Mouse (Mus musculus) midbrain, embryonic 16.5 days (tissue): ENCODE data around the gene Evx1. TPM values are rescaled to one million over a fixed set of nuclear protein-coding genes. Genes with fewer than 3 reads are reported as not detected.

ENCODE experiments used
- ATAC-seq: fragments of 200-750 bp; cut with Nextera tagmentation; 2 replicates; pipeline ENCODE4 v1.8.0; 2017; ENCODE audit warnings: moderate TSS enrichment
- H3K27ac ChIP-seq: fragments of 300-500 bp; sonication (generic); 2 replicates; pipeline ENCODE4 v1.5.1; 2014; ENCODE audit warnings: mild to moderate bottlenecking, low read length, mixed read lengths
- H3K27me3 ChIP-seq: fragments of 300-500 bp; sonication (generic); 2 replicates; pipeline ENCODE4 v1.6.1; 2014; ENCODE audit warnings: low read depth, low read length, mixed read lengths; ENCODE audit not compliant: control insufficient read depth, insufficient read depth
- H3K36me3 ChIP-seq: fragments of 300-500 bp; sonication (generic); 2 replicates; pipeline ENCODE4 v1.6.1; 2014; ENCODE audit warnings: mild to moderate bottlenecking, low read length, moderate library complexity, mixed read lengths; ENCODE audit not compliant: control insufficient read depth, insufficient read depth
- H3K4me1 ChIP-seq: fragments of 300-500 bp; sonication (generic); 2 replicates; pipeline ENCODE4 v1.6.1; 2014; ENCODE audit warnings: mild to moderate bottlenecking, low read length, mixed read lengths; ENCODE audit not compliant: control insufficient read depth, insufficient read depth
- H3K4me2 ChIP-seq: fragments of 300-500 bp; sonication (generic); 2 replicates; pipeline ENCODE4 v1.6.1; 2014; ENCODE audit warnings: mild to moderate bottlenecking, low read length, mixed read lengths
- H3K4me3 ChIP-seq: fragments of 300-500 bp; sonication (generic); 2 replicates; pipeline ENCODE4 v1.5.1; 2014; ENCODE audit warnings: low read depth, mild to moderate bottlenecking, low read length, moderate library complexity, mixed read lengths
- H3K9ac ChIP-seq: fragments of 300-500 bp; sonication (generic); 2 replicates; pipeline ENCODE4 v1.6.1; 2014; ENCODE audit warnings: low read depth, low read length, mixed read lengths
- H3K9me3 ChIP-seq: fragments of 300-500 bp; sonication (generic); replicated peaks from 2 replicates; pipeline ENCODE4 v1.6.1; 2014; ENCODE audit warnings: mild to moderate bottlenecking, low read length, mixed read lengths; ENCODE audit not compliant: control insufficient read depth, poor library complexity, severe bottlenecking
- whole genome bisulfite sequencing: fragments of 180-500 bp; shearing (Covaris S2); extraction: QIAGEN DNeasy Blood & Tissue Kit; methylation state at CpG from one replicate; pipeline ENCODE4 v1.1.7; 2014; 5-methylcytosine and 5-hydroxymethylcytosine counted together
- polyA plus RNA-seq: library from polyadenylated mRNA; unstranded; fragments of >200 nt; fragmentation: Nextera tagmentation; extraction: Ambion mirVana; gene quantifications from 2 replicates; pipeline ENCODE4 v1.2.1, GENCODE M21; 2015

Evx1 gene
- 0.46 and 0.48 TPM in 2 replicates for polyA plus RNA-seq

GRCm38 (mm10) chr6:52313391-52314303 lies at the start of gene Evx1:
Evx1 (plus strand) TSS chr6:52313498.
- Histone ChIP-seq H3K27me3 (peaks cover 71% of the 10 kb centered on the region), H3K9me3 (no peaks in the 10 kb centered on the region), H3K36me3 (no peaks in the 10 kb centered on the region), H3K9ac (no peak within 1 kb of the TSS), H3K4me1 (peaks cover 6% of the 10 kb centered on the region), H3K4me2 (no peak within 1 kb of the TSS), H3K27ac (no peak within 1 kb of the TSS), H3K4me3 (0 out of 2 replicates have a peak within 1 kb of the TSS, but pooled peaks have one; percentile 0)
- WGBS: under 1% methylated on average over 59 of the region's 59 CpGs
- 0 out of 2 replicates have a peak, but pooled peaks have one; percentile 17 for ATAC-seq

- Histone ChIP-seq H3K9ac (no peak overlapping the region), H3K27me3 (peaks cover 81% of the 10 kb centered on the region), H3K4me2 (no peak overlapping the region), H3K36me3 (no peaks in the 10 kb centered on the region), H3K9me3 (no peaks in the 10 kb centered on the region), H3K4me3 (no peak overlapping the region), H3K4me1 (peaks cover 4% of the 10 kb centered on the region; the same call in 1 of the 2 replicates), H3K27ac (no peak overlapping the region)
- no peak for ATAC-seq
- WGBS: 1% methylated on average over 5 of the region's 5 CpGs
Measured at GRCm38 (mm10) chr6:52264106-52264790, 49.0 kb upstream of the Evx1 start.

GRCm38 (mm10) chr6:52265306-52265912 lies 47.9 kb upstream of the Evx1 start:
- Histone ChIP-seq H3K9me3 (no peaks in the 10 kb centered on the region), H3K27ac (no peak overlapping the region), H3K27me3 (peaks cover 83% of the 10 kb centered on the region), H3K4me2 (no peak overlapping the region), H3K4me1 (peaks cover 4% of the 10 kb centered on the region; the same call in 1 of the 2 replicates), H3K4me3 (no peak overlapping the region), H3K9ac (no peak overlapping the region), H3K36me3 (no peaks in the 10 kb centered on the region)
- no peak for ATAC-seq
- 1% methylated on average over 18 of the region's 18 CpGs for WGBS

- Histone ChIP-seq H3K9ac (no peak overlapping the region), H3K27me3 (peaks cover 88% of the 10 kb centered on the region), H3K27ac (no peak overlapping the region), H3K4me3 (no peak overlapping the region), H3K4me2 (no peak overlapping the region), H3K4me1 (no peaks in the 10 kb centered on the region), H3K36me3 (no peaks in the 10 kb centered on the region), H3K9me3 (no peaks in the 10 kb centered on the region)
- under 1% methylated on average over 19 of the region's 19 CpGs for WGBS
- ATAC-seq: no peak
Measured at GRCm38 (mm10) chr6:52265913-52266665, 47.2 kb upstream of the Evx1 start.

- Histone ChIP-seq H3K9ac (no peak overlapping the region), H3K36me3 (no peaks in the 10 kb centered on the region), H3K27ac (no peak overlapping the region), H3K27me3 (peaks cover 90% of the 10 kb centered on the region), H3K4me3 (no peak overlapping the region), H3K9me3 (no peaks in the 10 kb centered on the region), H3K4me2 (no peak overlapping the region), H3K4me1 (no peaks in the 10 kb centered on the region)
- under 1% methylated on average over 9 of the region's 9 CpGs for WGBS
- no peak for ATAC-seq
Measured at GRCm38 (mm10) chr6:52266666-52266985, 46.7 kb upstream of the Evx1 start.

- Histone ChIP-seq H3K4me3 (no peak overlapping the region), H3K4me2 (no peak overlapping the region), H3K27me3 (peaks cover 89% of the 10 kb centered on the region), H3K27ac (no peak overlapping the region), H3K4me1 (no peaks in the 10 kb centered on the region), H3K9ac (no peak overlapping the region), H3K36me3 (no peaks in the 10 kb centered on the region), H3K9me3 (no peaks in the 10 kb centered on the region)
- ATAC-seq: no peak
- 21% methylated on average over 5 of the region's 5 CpGs for WGBS
Measured at GRCm38 (mm10) chr6:52267221-52267620, 46.1 kb upstream of the Evx1 start.

- Histone ChIP-seq H3K9ac (no peak overlapping the region), H3K4me1 (no peaks in the 10 kb centered on the region), H3K36me3 (no peaks in the 10 kb centered on the region), H3K4me2 (no peak overlapping the region), H3K27ac (no peak overlapping the region), H3K4me3 (no peak overlapping the region), H3K27me3 (peaks cover 91% of the 10 kb centered on the region), H3K9me3 (no peaks in the 10 kb centered on the region)
- 3% methylated on average over 3 of the region's 3 CpGs for whole genome bisulfite sequencing
- ATAC-seq: no peak
Measured at GRCm38 (mm10) chr6:52267691-52268090, 45.6 kb upstream of the Evx1 start.

GRCm38 (mm10) chr6:52268341-52268740 lies 45.0 kb upstream of the Evx1 start:
- H3K36me3 ChIP-seq: no peaks in the 10 kb centered on the region
- no peak for ATAC-seq
- peaks cover 89% of the 10 kb centered on the region for H3K27me3 ChIP-seq
- H3K27ac ChIP-seq: no peak overlapping the region
- H3K9ac ChIP-seq: no peak overlapping the region
- WGBS: 2% methylated on average over 7 of the region's 7 CpGs
- no peak overlapping the region for H3K4me3 ChIP-seq
- H3K9me3 ChIP-seq: no peaks in the 10 kb centered on the region
- H3K4me2 ChIP-seq: no peak overlapping the region
- no peaks in the 10 kb centered on the region for H3K4me1 ChIP-seq
